Mouse (Mus musculus): ENCODE measurements around the gene Ehd1.

Ehd1 gene

GRCm38 (mm10) chr19:6260428-6260827, 16.1 kb upstream of the Ehd1 start:
- DNase-seq (ENCODE audit: low read depth, low spot score): peak; percentile 52

GRCm38 (mm10) chr19:6260946-6261345, 15.6 kb upstream of the Ehd1 start:
- DNase-seq (ENCODE audit: low read depth, low spot score): no peak

DNA sequence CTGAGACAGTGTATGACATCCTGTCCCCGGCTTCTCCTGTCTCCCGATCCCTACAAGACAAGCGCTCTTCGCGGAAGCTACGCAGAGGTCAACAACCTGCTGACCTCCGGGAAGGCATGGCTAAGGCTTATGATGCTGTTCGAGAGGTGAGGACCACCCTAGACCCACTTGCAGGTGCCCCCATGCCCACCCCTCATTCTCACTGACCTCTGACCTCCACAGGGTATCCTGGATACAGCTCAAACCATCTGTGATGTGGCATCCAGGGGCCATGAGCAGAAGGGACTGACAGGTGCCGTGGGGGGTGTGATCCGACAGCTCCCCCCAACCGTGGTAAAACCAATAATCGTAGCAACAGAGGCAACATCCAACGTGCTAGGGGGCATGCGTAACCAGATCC, 15.1 kb upstream of the Ehd1 start:
- no peak for DNase-seq (ENCODE audit: low read depth, low spot score)

- DNase-seq (ENCODE audit: low read depth, low spot score): peak; percentile 74
These were observed 14.3 kb upstream of the Ehd1 start for GRCm38 (mm10) chr19:6262222-6262621.

DNA sequence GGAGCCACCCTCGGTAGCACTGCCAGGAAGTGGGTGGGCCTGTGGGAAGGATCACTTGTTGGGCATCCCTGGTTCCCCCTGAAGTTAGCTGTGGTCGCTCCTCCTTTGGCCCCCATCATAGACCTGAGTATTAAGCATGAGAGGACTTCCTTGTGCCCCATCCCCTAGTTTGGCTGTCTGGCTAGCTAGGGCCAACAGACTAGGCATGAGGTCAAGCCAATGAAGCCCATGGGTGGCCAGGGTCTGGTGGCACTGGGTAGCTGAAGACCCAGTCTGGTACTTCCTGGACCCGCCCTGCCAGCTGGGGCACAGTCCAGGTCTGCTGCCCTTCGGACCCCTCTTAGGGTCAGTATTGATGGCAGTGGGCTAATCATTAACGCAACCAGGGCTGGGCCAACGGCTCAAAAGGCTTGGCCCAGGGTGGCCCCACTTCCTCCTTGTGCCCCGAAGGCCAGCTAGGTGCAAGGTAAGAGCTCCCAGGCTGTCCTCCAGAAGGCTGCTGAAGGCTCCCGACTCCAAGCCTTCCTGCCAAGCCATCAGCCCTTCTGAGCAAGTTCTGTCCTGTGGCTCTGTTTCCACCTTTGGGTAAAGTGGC, 13.6 kb upstream of the Ehd1 start:
- DNase-seq (ENCODE audit: low read depth, low spot score): no peak

DNA sequence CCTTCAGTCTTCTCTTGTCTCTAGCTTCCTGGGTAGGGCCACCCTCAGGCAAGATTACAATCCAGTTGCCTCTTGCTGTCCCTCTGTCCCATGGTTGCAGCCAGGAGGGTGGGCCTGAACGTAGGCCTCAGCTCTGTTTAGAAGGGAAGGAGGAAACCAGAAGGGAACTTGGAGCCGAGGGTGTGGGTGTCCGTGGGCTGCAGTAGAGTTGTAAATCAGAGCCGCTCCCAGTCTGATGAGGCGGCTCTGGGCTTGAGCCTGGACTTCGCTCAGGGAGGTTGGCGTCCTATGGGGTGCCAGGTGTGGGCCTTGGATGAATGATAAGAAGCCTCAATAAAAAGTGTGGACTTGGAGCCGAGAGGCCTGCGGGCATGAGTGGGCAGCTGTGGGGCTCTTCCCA, 12.3 kb upstream of the Ehd1 start:
- DNase-seq (ENCODE audit: low read depth, low spot score): no peak

DNA sequence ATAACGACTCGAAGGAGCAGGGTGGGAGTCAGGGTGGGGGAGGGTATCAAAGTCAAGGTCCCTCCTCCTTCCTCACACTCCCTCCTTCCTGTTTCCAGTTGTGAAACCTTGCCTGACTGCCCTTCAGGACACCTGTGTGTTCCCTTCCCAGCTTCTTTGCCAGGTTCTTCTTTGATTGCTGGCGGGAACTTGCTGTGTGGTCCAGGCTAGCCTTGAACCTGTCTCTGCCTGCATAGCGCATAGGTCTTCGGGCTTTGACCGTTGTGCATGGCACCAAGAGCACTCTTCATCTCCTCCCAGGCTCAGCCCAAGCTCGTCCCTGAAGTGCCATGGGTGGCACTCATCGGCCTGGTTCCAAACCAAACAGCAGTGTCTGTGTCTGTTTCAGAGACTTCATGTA, 11.6 kb upstream of the Ehd1 start:
- DNase-seq (ENCODE audit: low read depth, low spot score): no peak

DNA sequence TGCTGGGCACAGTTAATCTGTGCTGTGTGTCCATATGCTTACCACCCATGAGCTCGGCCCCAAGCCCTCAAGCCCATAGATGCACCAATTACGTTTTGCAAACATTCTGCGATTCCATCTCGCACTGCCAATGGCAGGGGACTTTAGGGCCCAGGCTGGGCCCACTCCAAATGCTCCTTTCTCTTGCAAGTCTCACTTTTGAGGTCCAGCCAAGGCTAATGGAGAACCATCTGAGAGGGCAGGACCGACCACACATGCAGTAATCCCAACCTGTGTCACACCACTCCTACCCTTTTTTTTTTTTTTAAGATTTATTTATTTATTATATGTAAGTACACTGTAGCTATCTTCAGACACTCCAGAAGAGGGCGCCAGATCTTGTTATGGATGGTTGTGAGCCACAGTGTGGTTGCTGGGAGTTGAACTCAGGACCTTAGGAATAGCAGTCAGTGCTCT, 10.8 kb upstream of the Ehd1 start:
- DNase-seq (ENCODE audit: low read depth, low spot score): peak; percentile 28

- DNase-seq (ENCODE audit: low read depth, low spot score): no peak
These were observed 9.0 kb upstream of the Ehd1 start for GRCm38 (mm10) chr19:6267306-6268169.

- peak; percentile 86 for DNase-seq (ENCODE audit: low read depth, low spot score)
These were observed 8.4 kb upstream of the Ehd1 start for GRCm38 (mm10) chr19:6268170-6268528.

- DNase-seq (ENCODE audit: low read depth, low spot score): no peak
These were observed 7.8 kb upstream of the Ehd1 start for GRCm38 (mm10) chr19:6268670-6269132.

- DNase-seq (ENCODE audit: low read depth, low spot score): no peak
These were observed 6.6 kb upstream of the Ehd1 start for GRCm38 (mm10) chr19:6269798-6270475.

- no peak for DNase-seq (ENCODE audit: low read depth, low spot score)
These were observed 5.9 kb upstream of the Ehd1 start for GRCm38 (mm10) chr19:6270661-6271060.

DNA sequence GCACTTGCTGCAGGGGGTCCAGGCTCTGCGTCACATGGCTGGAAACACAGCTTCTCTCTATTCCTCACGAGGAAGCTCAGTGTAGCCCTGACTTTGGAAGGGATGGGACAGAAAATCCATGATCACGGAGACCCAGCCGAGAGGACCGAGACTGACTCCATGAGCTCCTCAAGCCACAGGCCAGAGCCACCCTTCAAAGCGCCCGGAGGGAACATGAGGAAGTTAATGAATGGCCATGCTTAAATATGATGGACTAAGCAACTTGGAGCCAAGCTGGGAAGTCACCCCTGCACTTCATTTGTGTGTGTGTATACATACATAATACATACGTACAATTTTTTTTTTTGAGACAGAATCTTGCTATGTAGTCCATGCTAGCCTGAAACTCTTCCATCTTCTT, 5.3 kb upstream of the Ehd1 start:
- DNase-seq (ENCODE audit: low read depth, low spot score): no peak

DNA sequence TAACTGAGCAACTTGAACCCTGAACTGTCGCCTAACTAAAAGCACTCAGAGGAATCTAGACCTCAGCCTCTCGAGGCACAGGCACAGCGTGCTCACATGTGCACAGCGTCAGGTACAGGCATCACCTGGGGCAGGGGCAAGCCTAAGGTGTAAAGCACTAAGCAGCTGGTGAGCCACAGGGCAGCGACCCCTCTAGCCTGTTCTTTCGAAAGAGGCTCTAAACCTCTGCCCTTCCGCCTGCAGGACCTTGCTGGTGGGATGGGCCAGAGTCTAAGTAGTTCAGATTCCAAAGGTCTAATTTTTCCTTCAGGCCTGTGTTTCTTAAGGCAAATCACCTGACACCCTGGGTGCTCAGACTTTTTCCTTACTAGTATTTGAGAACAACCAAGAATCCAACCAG, 4.5 kb upstream of the Ehd1 start:
- no peak for DNase-seq (ENCODE audit: low read depth, low spot score)

- no peak for DNase-seq (ENCODE audit: low read depth, low spot score)
These were observed 3.8 kb upstream of the Ehd1 start for GRCm38 (mm10) chr19:6272738-6273137.

DNA sequence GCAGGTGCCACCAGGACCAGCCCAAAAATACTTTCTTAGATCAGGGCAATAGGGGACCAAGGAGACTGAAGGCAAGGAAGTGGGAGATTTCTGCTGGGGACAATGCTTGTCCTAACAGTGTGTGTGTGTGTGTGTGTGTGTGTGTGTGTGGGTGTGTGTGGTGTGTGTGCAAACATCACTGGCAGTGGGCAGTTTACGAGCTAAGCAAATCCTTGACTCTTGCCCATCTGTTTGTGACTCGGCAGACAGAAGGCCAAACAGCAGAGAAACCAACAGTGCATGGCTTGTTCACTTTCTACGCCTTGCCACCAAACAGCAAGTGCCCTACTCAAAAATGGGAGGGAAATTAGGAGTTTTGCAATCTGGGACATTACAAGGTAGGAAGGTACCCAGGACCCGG, 2.9 kb upstream of the Ehd1 start:
- peak; percentile 30 for DNase-seq (ENCODE audit: low read depth, low spot score)

- no peak for DNase-seq (ENCODE audit: low read depth, low spot score)
These were observed 2.4 kb upstream of the Ehd1 start for GRCm38 (mm10) chr19:6273998-6274608.

DNA sequence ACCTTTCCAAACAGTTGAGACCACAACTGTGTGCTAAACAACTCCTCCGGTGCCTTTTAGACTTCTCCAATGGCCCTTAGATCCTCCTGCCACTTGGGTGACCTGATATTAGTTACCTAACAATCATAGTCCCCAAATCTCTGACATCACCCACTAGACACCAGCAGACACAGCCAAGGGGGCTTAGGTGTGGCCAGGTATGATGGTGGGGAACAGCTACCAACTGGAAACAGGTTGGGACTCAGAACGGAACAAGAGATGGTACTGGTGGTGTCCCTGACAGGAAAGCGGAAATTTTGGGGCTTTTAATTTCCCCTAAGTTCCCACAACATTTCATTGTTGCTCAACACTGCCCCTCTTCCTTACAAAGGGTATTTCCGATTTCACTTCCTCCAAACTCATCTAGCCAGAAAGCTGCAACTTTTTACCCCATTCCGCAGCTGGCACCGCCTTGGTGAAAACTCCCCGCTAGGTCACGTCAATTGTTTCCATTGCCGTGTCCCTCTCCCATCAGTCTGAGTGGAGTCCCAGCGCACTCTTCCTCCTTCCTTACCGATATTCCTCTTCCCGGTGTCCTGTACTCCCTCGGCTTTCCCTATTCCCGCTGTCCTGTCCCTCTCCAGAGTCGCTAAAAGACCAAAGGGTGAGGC, 660 bp upstream of the Ehd1 start:
- peak; percentile 90 for DNase-seq (ENCODE audit: low read depth, low spot score)

DNA sequence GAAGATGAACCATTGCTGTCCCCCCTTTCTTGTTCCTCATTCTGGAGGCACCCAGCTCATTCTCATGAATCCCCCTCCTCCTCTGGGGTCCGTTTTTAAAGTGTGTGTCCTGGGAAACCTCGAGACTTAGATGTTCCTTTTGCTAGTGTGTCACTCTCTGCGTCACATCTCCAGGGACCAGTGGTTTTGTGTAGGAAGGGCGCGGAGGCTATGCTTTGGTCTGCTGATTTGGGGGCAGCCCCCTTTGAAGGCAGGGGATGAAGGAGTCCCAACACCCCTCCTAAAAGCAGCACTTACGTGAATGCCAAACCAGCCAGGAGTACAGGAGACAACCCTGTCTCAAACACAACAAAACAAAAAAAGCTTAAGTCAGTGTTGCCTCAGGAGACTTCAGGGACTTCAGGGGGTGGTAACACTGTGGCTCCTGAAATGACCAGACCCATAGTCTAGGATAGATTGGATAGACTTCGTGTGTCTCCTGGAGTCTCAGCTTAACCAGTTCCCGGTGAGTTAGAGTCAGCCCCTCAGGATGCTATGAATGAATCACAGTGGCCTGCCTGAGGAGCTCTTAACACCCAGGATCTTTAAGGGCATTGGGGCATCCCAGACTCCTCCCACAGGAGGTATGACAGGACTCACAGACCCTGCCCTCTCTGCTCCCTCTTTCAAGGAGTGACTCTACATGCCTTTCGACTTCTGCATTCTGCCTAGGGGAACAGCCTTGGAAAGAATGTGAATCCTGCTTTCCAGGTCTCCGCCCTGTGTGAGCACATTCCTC, 1.3 kb downstream of the Ehd1 start:
- peak; percentile 70 for DNase-seq (ENCODE audit: low read depth, low spot score)

All from A20 (cell line).